Mouse (Mus musculus) liver, embryonic 14.5 days (tissue): Measurements from ENCODE around the gene Mctp1.

Experiments
- CTCF ChIP-seq: IDR thresholded peaks from 2 replicates; pipeline ENCODE4 v1.5.1; 2016; ENCODE audit warnings: antibody characterized with exemption, low read depth, control low read depth
- EP300 ChIP-seq: IDR thresholded peaks from 2 replicates; pipeline ENCODE4 v1.6.1; 2016; ENCODE audit warnings: antibody characterized with exemption, low read depth

GRCm38 (mm10) chr13:76838031-76838430 lies 453.7 kb downstream of the Mctp1 start:
- TF ChIP-seq CTCF (no peak), EP300 (no peak)
